Mouse (Mus musculus): ENCODE results near the gene Marf1. TPM values are rescaled to one million over a fixed set of nuclear protein-coding genes. Genes with fewer than 3 reads are reported as not detected.

The Marf1 gene
- polyA plus RNA-seq, 1 experiment = 26.6 TPM

DNA sequence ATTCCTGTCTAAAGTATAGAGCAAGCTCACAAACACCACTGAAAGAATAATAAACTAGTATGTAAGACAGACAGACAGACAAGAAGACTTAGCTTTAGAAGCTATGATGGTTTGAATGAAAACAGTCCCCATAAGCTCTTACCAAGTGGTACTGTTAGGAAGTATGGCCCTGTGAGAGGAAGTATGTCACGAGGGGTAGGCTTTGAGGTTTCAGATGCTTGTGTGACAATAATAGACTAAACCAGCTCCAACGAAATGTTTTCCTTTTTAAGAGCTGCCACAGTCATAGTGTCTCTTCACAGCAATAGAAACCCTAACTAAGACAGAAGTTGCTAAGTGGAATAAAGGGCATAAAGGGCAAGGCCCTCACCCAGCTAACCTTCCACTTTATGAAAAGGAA is 28.1 kb downstream of the Marf1 start:
- no peak for DNase-seq (ENCODE audit: low read depth)
- TF ChIP-seq CTCF (IDR thresholded peaks at IDR 0.05; ENCODE audit: borderline replicate concordance, extremely low read depth, insufficient read depth, insufficient read length) = no peak
- no peak for TF ChIP-seq POLR2A (IDR thresholded peaks at IDR 0.05; ENCODE audit: borderline replicate concordance, extremely low read depth, insufficient read depth, insufficient read length, poor library complexity, severe bottlenecking)

DNA sequence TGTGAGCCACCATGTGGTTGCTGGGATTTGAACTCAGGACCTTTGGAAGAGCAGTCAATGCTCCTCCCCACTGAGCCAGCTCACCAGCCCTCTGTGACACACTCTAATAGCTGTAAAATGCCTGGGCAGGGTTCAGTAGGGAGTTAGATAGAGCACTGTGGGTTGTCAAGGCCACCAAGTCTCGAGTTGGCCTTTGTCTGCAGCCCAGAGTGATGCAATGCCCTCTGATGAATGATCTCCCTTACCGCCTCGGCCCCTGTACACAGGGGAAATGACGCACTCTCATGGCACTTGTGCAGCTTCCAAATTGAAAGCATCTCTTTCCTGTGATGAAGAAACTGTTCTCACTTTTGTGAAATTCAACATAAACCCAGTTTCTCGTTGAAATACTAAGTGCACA is 31.3 kb downstream of the Marf1 start:
- DNase-seq (ENCODE audit: low read depth) = no peak
- no peak for TF ChIP-seq CTCF (IDR thresholded peaks at IDR 0.05; ENCODE audit: borderline replicate concordance, extremely low read depth, insufficient read depth, insufficient read length)
- TF ChIP-seq POLR2A (IDR thresholded peaks at IDR 0.05; ENCODE audit: borderline replicate concordance, extremely low read depth, insufficient read depth, insufficient read length, poor library complexity, severe bottlenecking) = no peak

DNA sequence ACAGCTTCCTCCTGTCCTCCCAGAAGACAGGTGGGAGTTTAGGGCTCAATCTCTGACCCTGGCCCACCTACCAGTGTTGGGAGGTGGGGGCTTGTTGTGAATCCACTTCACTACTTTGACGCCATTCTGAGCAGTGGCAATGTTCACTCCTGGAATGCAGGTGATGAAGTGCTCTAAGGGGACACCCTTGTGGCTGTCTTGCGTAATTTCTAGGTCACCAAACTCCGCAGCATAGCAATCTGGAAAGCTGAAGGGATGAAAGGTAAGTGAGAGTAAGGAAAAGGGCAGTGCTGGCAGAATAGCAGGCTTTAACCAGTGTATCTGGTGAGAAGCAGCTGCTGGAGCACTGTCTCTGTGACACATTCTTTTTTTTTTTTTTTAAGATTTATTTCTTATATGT is 31.8 kb downstream of the Marf1 start:
- TF ChIP-seq CTCF (IDR thresholded peaks at IDR 0.05; ENCODE audit: borderline replicate concordance, extremely low read depth, insufficient read depth, insufficient read length) (peak; percentile 15; the same call in 1 of the 2 replicates), POLR2A (IDR thresholded peaks at IDR 0.05; ENCODE audit: borderline replicate concordance, extremely low read depth, insufficient read depth, insufficient read length, poor library complexity, severe bottlenecking) (no peak)
- peak; percentile 15 for DNase-seq (ENCODE audit: low read depth)

GRCm38 (mm10) chr16:14130796-14131195 is 32.4 kb downstream of the Marf1 start:
- no peak for DNase-seq (ENCODE audit: low read depth)
- TF ChIP-seq CTCF (IDR thresholded peaks at IDR 0.05; ENCODE audit: borderline replicate concordance, extremely low read depth, insufficient read depth, insufficient read length) (no peak), POLR2A (IDR thresholded peaks at IDR 0.05; ENCODE audit: borderline replicate concordance, extremely low read depth, insufficient read depth, insufficient read length, poor library complexity, severe bottlenecking) (no peak)

DNA sequence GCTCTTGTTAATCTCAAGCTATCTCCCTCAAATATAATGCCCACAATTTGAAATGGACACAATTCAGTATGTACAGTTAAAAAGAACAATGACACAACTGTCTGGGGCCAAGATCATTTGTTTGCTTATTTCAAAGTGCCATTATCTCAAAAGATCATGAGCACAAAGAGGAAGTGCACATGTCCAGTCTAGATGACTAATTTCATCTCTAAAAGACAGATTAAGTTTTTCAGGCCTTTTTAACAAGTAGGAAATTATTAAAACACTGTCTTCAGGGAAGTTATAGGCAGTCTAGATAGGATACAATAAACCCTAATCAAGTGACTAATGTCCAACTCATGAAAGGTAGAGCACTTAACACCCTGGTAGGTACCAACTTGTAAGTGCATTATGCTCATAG is 34.2 kb downstream of the Marf1 start:
- TF ChIP-seq CTCF (IDR thresholded peaks at IDR 0.05; ENCODE audit: borderline replicate concordance, extremely low read depth, insufficient read depth, insufficient read length) (no peak), POLR2A (IDR thresholded peaks at IDR 0.05; ENCODE audit: borderline replicate concordance, extremely low read depth, insufficient read depth, insufficient read length, poor library complexity, severe bottlenecking) (no peak)
- no peak for DNase-seq (ENCODE audit: low read depth)

- TF ChIP-seq CTCF (IDR thresholded peaks at IDR 0.05; ENCODE audit: borderline replicate concordance, extremely low read depth, insufficient read depth, insufficient read length) = no peak
- no peak for TF ChIP-seq POLR2A (IDR thresholded peaks at IDR 0.05; ENCODE audit: borderline replicate concordance, extremely low read depth, insufficient read depth, insufficient read length, poor library complexity, severe bottlenecking)
- no peak for DNase-seq (ENCODE audit: low read depth)
These were observed 37.9 kb downstream of the Marf1 start for GRCm38 (mm10) chr16:14125253-14125652.

- TF ChIP-seq CTCF (IDR thresholded peaks at IDR 0.05; ENCODE audit: borderline replicate concordance, extremely low read depth, insufficient read depth, insufficient read length) (no peak), POLR2A (IDR thresholded peaks at IDR 0.05; ENCODE audit: borderline replicate concordance, extremely low read depth, insufficient read depth, insufficient read length, poor library complexity, severe bottlenecking) (no peak)
- no peak for DNase-seq (ENCODE audit: low read depth)
These were observed 38.4 kb downstream of the Marf1 start for GRCm38 (mm10) chr16:14124709-14125108.

- TF ChIP-seq CTCF (IDR thresholded peaks at IDR 0.05; ENCODE audit: borderline replicate concordance, extremely low read depth, insufficient read depth, insufficient read length) (no peak), POLR2A (IDR thresholded peaks at IDR 0.05; ENCODE audit: borderline replicate concordance, extremely low read depth, insufficient read depth, insufficient read length, poor library complexity, severe bottlenecking) (no peak)
- no peak for DNase-seq (ENCODE audit: low read depth)
These were observed 39.2 kb downstream of the Marf1 start for GRCm38 (mm10) chr16:14123901-14124300.

DNA sequence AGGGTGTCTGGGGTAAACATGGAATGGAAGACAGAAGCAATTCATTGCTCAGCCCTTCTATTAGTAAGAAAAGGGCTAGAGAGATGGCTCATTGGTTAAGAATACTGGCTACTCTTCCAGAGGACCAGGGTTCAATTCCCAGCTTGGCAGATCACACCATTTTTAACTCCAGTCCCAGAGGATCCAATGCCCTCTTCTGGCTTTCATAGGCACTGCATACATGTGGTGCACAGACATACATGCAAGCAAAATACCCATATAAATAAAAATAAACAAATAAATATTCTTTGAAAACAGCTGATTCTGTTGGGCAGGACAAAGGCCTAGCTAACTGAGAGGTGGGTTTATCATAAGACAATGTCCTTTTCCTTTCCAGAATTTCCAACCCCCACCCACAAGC is 40.6 kb downstream of the Marf1 start:
- DNase-seq (ENCODE audit: low read depth) = no peak
- no peak for TF ChIP-seq POLR2A (IDR thresholded peaks at IDR 0.05; ENCODE audit: borderline replicate concordance, extremely low read depth, insufficient read depth, insufficient read length, poor library complexity, severe bottlenecking)
- no peak for TF ChIP-seq CTCF (IDR thresholded peaks at IDR 0.05; ENCODE audit: borderline replicate concordance, extremely low read depth, insufficient read depth, insufficient read length)

- TF ChIP-seq CTCF (IDR thresholded peaks at IDR 0.05; ENCODE audit: borderline replicate concordance, extremely low read depth, insufficient read depth, insufficient read length) = no peak
- TF ChIP-seq POLR2A (IDR thresholded peaks at IDR 0.05; ENCODE audit: borderline replicate concordance, extremely low read depth, insufficient read depth, insufficient read length, poor library complexity, severe bottlenecking) = no peak
- no peak for DNase-seq (ENCODE audit: low read depth)
These were observed 41.6 kb downstream of the Marf1 start for GRCm38 (mm10) chr16:14121563-14121962.

GRCm38 (mm10) chr16:14120941-14121340 is 42.2 kb downstream of the Marf1 start:
- TF ChIP-seq POLR2A (IDR thresholded peaks at IDR 0.05; ENCODE audit: borderline replicate concordance, extremely low read depth, insufficient read depth, insufficient read length, poor library complexity, severe bottlenecking) (no peak), CTCF (IDR thresholded peaks at IDR 0.05; ENCODE audit: borderline replicate concordance, extremely low read depth, insufficient read depth, insufficient read length) (no peak)
- no peak for DNase-seq (ENCODE audit: low read depth)

GRCm38 (mm10) chr16:14117299-14117698 is 45.9 kb downstream of the Marf1 start:
- no peak for DNase-seq (ENCODE audit: low read depth)
- TF ChIP-seq POLR2A (IDR thresholded peaks at IDR 0.05; ENCODE audit: borderline replicate concordance, extremely low read depth, insufficient read depth, insufficient read length, poor library complexity, severe bottlenecking) (no peak), CTCF (IDR thresholded peaks at IDR 0.05; ENCODE audit: borderline replicate concordance, extremely low read depth, insufficient read depth, insufficient read length) (no peak)

All from brain, embryonic 14.5 days (tissue).